23 mouse cellular contexts compared by ENCODE assay signal in the genomic region with DNA sequence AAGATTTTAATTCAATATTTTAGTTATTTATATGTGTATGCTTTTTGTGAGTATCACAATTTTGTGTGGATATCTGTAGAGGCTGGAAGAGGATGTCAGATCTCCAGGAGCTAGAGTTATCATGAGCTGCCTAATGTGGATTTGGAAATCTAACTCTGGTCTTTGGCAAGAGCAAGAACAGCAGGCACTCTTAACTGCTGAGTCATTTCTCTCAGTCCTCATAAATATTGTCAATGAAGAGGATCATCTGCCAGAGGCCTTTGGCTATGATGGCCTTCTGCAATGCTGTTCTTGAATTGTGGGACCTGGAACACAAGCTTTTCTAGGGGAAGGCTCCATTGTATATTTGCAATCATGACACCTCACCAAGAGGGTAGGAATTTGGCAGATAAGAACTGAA.
DNase-seq lines count a peak whose midpoint lies in the region; ATAC-seq and TF ChIP-seq lines count a peak whose summit lies in the region.
"Had no signal": no experiment of that assay in that cellular context is flagged by ENCODE, and none has a peak within 500 bp of the region (broad histone marks: within the 10 kb centered on the region; RNA-seq: fewer than 3 reads in every experiment).

No protein-coding gene starts in this region.

- no peaks in the 10 kb centered on the region for H3K36me3 ChIP-seq in lung, postnatal 0 days (ENCODE audit: insufficient read depth, low read length)
- H3K36me3 ChIP-seq in forebrain, postnatal 0 days (ENCODE audit: insufficient read depth) = no peaks in the 10 kb centered on the region
- H3K36me3 ChIP-seq: heart, embryonic 15.5 days; kidney, embryonic 15.5 days; liver, embryonic 15.5 days; stomach, embryonic 15.5 days had no signal

- no peaks in the 10 kb centered on the region for H3K9me3 ChIP-seq in lung, postnatal 0 days (ENCODE audit: low read length)
- no peaks in the 10 kb centered on the region for H3K9me3 ChIP-seq in forebrain, postnatal 0 days (ENCODE audit: low read length)
- H3K9me3 ChIP-seq: heart, embryonic 15.5 days; kidney, embryonic 15.5 days; liver, embryonic 15.5 days; midbrain, embryonic 13.5 days; neural tube, embryonic 13.5 days; stomach, embryonic 15.5 days had no signal

- peak; percentile 55 for ATAC-seq in lung, postnatal 0 days
- no peak for ATAC-seq in activated CD4-positive, CD25-positive, alpha-beta regulatory T cell, adult 4 months
- no peak for ATAC-seq in forebrain, postnatal 0 days
- ATAC-seq: forebrain, embryonic 16.5 days; hindbrain, embryonic 16.5 days; midbrain, embryonic 13.5 days had no signal

- no peak for TF ChIP-seq EP300 in lung, postnatal 0 days (IDR thresholded peaks at IDR 0.05)

- no peaks in the 10 kb centered on the region for H3K27me3 ChIP-seq in lung, postnatal 0 days (replicated peaks; ENCODE audit: insufficient read depth, low read length)
- no peaks in the 10 kb centered on the region for H3K27me3 ChIP-seq in forebrain, postnatal 0 days (ENCODE audit: insufficient read depth, low read length)
- H3K27me3 ChIP-seq: heart, embryonic 15.5 days; kidney, embryonic 15.5 days; liver, embryonic 15.5 days; midbrain, embryonic 13.5 days; neural tube, embryonic 13.5 days; stomach, embryonic 15.5 days had no signal

- H3K4me1 ChIP-seq in lung, postnatal 0 days (ENCODE audit: insufficient read depth, low read depth, low read length) = no peaks in the 10 kb centered on the region
- H3K4me1 ChIP-seq in forebrain, postnatal 0 days (ENCODE audit: insufficient read depth) = no peaks in the 10 kb centered on the region
- H3K4me1 ChIP-seq: heart, embryonic 15.5 days; kidney, embryonic 15.5 days; liver, embryonic 15.5 days; midbrain, embryonic 13.5 days; neural tube, embryonic 13.5 days; stomach, embryonic 15.5 days had no signal

- no peak for TF ChIP-seq CTCF in gastrocnemius, adult 2 months (IDR thresholded peaks at IDR 0.05)
- no peak for TF ChIP-seq CTCF in lung, postnatal 0 days (IDR thresholded peaks at IDR 0.05)
- no peak for TF ChIP-seq CTCF in forebrain, postnatal 0 days (IDR thresholded peaks at IDR 0.05; ENCODE audit: low read depth)

- intact Hi-C loops in gastrocnemius, adult 2 months (cut with DNase I) = no loop called here

- H3K4me3 ChIP-seq in gastrocnemius, adult 2 months = no peak overlapping the region
- no peak overlapping the region for H3K4me3 ChIP-seq in lung, postnatal 0 days (ENCODE audit: low read depth, low read length)
- H3K4me3 ChIP-seq in forebrain, postnatal 0 days (ENCODE audit: low read depth, low read length) = no peak overlapping the region
- H3K4me3 ChIP-seq: heart, embryonic 15.5 days; kidney, embryonic 15.5 days; liver, embryonic 15.5 days; midbrain, embryonic 13.5 days; neural tube, embryonic 13.5 days; stomach, embryonic 15.5 days had no signal

- peak; percentile 17 for DNase-seq in gastrocnemius, adult 2 months
- DNase-seq in gastrocnemius, adult 8-10 months (ENCODE audit: low spot score in 2 of 2) = no peak
- DNase-seq in lung, postnatal 0 days (ENCODE audit: low spot score) = peak; percentile 77
- DNase-seq in lung, adult 18-20 months = no peak
- DNase-seq in adipocyte (ENCODE audit: low spot score) = peak; percentile 2
- no peak for DNase-seq in forebrain, postnatal 0 days
- DNase-seq: B cell, adult 2 months; cerebellum, adult 11 months; cerebellum, adult 9-10 months; kidney, adult 18-20 months; kidney, postnatal 25 days; liver; thymus, postnatal 14 days had no signal

- no peak overlapping the region for H3K9ac ChIP-seq in lung, postnatal 0 days (replicated peaks; ENCODE audit: low read depth)
- H3K9ac ChIP-seq in forebrain, postnatal 0 days = no peak overlapping the region
- H3K9ac ChIP-seq: heart, embryonic 15.5 days; kidney, embryonic 15.5 days; liver, embryonic 15.5 days; midbrain, embryonic 13.5 days; neural tube, embryonic 13.5 days; stomach, embryonic 15.5 days had no signal

- H3K4me2 ChIP-seq in lung, postnatal 0 days (replicated peaks; ENCODE audit: low read depth, low read length) = no peak overlapping the region
- no peak overlapping the region for H3K4me2 ChIP-seq in forebrain, postnatal 0 days (ENCODE audit: low read depth)
- H3K4me2 ChIP-seq: heart, embryonic 15.5 days; kidney, embryonic 15.5 days; liver, embryonic 15.5 days; midbrain, embryonic 13.5 days; neural tube, embryonic 13.5 days; stomach, embryonic 15.5 days had no signal

- H3K27ac ChIP-seq in gastrocnemius, adult 2 months = no peak overlapping the region
- no peak overlapping the region for H3K27ac ChIP-seq in lung, postnatal 0 days (ENCODE audit: low read length)
- H3K27ac ChIP-seq in forebrain, postnatal 0 days (ENCODE audit: low read depth, low read length) = no peak overlapping the region
- H3K27ac ChIP-seq: heart, embryonic 15.5 days; kidney, embryonic 15.5 days; liver, embryonic 15.5 days; macrophage; midbrain, embryonic 13.5 days; neural tube, embryonic 13.5 days; stomach, embryonic 15.5 days had no signal

Comparison
In these comparisons a context has a peak if more than half of its experiments do, and no peak if none do; other contexts are left out.
1. DNase-seq: peak in gastrocnemius, adult 2 months (single experiment), lung, postnatal 0 days (single experiment) and adipocyte (single experiment); none in gastrocnemius, adult 8-10 months (0 of 2), lung, adult 18-20 months (0 of 2) and forebrain, postnatal 0 days (single experiment).